Mouse (Mus musculus): ENCODE data around the gene D7Ertd443e.

The D7Ertd443e gene

DNA sequence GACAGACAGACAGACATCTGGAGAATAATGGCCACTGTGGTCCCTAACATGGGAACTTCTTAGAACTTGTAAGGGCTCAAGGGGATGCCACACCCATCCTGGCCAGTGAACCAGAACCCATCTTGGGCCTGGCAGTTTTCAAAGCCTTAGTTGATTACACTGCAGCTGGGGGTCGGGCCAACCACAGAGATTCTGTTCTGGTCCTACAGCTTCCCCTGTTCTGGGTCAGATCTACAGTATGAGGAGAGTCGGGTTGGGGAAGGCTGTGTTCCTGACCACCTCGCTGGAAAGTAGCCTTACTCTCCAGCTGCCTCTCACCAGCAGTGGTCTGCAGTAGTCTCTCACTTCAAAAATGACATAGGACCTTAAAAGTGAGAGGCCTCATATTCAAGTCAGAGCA lies 159.2 kb downstream of the D7Ertd443e start:
- no peak for DNase-seq (ENCODE audit: low read depth)

DNA sequence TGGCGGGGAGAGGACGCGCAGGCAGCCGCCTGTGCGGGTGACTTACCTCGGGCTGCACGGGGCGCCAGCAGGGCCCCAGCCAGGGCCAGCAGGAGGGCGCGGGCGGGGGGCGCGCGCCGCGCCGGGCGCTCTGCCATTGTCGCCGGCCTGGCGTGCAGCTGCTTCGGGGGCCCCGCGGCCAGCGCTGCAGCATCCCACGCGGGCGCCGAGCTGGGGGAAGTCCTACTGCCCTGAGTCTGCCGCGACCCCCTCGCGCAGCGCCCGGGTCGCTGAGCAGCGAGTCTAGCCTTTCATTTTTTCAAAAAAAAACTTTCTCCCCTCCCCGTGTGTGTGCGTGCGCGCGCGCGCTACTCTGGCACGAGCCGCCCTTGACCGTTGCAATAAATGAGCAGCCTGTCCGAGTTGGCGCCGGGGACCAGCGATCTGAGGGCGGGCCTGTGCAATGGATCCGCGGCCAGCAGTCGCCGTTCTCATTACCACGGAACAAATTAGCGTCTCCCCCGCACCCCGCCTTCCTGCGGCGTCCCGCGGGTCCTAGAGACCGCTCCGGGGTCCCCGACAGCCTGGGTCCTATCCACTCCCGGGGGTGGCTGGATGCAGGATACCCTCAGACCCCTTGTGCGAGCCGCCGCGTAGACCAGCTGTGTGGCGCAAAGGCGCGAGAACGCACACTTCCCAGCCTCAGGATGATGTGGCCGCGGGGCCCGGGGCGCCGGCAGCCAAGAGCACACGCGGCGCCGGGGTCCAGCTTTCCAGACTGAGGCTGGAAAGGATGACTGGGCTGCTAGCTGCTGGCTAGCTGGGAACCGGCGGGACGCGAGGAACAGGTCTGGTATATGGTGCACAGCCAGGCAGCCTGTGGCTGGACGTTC lies 160.5 kb downstream of the D7Ertd443e start:
- no peak for DNase-seq (ENCODE audit: low read depth)

DNA sequence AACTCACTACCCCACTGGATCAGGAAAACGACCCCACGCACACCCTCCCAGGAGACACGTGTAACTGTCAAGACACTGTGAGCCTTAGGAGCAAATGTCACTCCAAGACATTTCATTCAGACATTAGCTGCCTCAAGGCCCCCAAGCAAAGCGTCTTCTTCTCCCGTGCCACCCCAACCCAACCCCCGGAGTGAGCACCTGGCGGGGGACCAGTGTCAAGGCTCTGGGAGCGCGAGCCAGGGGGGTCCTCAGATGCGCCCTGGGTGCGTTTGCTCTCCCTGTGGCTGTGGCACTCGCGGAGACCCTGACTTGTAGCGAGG lies 161.1 kb downstream of the D7Ertd443e start:
- no peak for DNase-seq (ENCODE audit: low read depth)

DNA sequence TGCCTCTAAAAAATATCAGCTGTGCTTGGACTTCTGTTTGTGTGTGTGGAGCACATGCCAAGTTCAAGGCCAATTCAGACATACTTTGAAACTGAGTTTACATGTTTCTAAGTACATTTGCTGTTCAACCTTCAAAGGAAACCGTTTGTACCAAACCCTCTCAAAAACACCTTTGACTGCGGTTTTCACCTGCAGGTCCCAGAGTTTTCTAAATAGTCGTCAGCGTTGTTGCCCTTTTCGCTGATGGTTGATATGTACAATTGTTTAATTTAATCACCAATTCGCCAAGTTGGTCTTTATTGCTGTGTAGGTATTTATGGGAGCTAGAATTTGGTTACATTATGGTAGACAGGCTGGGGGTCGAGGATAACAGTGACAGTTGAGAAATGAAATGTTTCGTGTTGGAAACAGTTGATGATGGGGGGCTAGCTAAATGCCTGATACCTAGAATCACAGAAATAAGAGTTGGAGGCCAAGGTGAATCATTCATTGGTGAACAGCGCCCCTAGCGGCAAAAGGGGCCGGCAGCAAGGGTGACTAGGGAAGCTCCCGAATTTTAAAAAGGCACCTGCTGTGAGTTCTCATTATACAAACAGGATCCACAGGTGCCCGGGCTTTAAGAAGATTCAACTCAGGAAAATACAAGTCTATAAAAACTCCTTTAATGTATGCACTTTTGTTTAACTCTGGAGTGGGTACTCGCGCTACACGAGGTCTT lies 161.9 kb downstream of the D7Ertd443e start:
- no peak for DNase-seq (ENCODE audit: low read depth)
